Mouse (Mus musculus) neutrophil, adult 83 days (primary cell): ENCODE data around the gene Mettl9. TPM values are rescaled to one million over a fixed set of nuclear protein-coding genes. Genes with fewer than 3 reads are reported as not detected.

Experiments used
- total RNA-seq, 2 experiments: library from RNA; stranded (reverse); gene quantifications; one replicate each; pipeline ENCODE4 v1.2.4; 2023

Mettl9 gene
- 100 to 1,000 TPM; 181 to 196 TPM for total RNA-seq

GRCm38 (mm10) chr7:121033856-121034652 is at the start of gene Mettl9:
Gene Mettl9, plus strand, starts transcription at chr7:121034445.

GRCm38 (mm10) chr7:121074281-121074680 is 40.0 kb downstream of the Mettl9 start, which contains the start of gene Igsf6:
Gene Igsf6, minus strand, starts transcription at chr7:121074572.

DNA sequence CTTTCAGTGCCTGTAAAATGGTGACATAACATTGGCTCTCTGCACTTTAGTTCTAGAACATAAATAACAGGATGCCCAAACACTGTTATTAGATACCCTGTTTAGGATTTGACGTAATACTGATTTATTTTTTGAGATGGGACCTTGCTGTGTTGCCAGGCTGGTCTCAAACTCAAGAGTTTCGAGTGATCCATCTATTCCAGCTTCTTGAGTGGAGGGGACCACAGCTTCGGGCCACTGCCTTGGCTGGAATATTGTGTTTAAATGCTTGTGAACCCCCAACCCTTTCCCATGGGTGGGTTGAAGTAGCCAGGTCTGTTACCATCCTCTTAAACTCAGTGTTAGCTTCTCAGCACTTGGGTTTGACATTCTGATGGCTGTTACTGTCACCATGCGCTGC is 47.1 kb downstream of the Mettl9 start, which contains the start of gene Otoa:
TSS of gene Otoa (plus strand) at position 301 of the 400 bp plus-strand sequence.

Other genes with a start within 250 kb of the Mettl9 start
- not detected for gene Gm5737, start 222.1 kb upstream of the Mettl9 start, total RNA-seq
- gene Eef2k, start 191.6 kb upstream of the Mettl9 start, total RNA-seq: 10 to 100 TPM; 50.7 to 53.5 TPM
- gene Polr3e, start 116.7 kb upstream of the Mettl9 start, total RNA-seq: 1 to 10 TPM; 6.8 to 8.6 TPM
- gene Cdr2, start 52.1 kb upstream of the Mettl9 start, total RNA-seq: 10 to 100 TPM in 1 of 2 experiments, 1 to 10 TPM in 1; 6.7 to 10.8 TPM
- gene Mfsd13b, start 51.9 kb upstream of the Mettl9 start, total RNA-seq: 1 to 10 TPM in 1 of 2 experiments, not detected in 1; 1.5 TPM
- gene Igsf6, start 40.1 kb downstream of the Mettl9 start, total RNA-seq: 100 to 1,000 TPM; 319 to 329 TPM
- gene Otoa, start 47.2 kb downstream of the Mettl9 start, total RNA-seq: under 1 TPM; 0.44 to 0.64 TPM